8 mouse cellular contexts compared by ENCODE assay signal in the genomic region with DNA sequence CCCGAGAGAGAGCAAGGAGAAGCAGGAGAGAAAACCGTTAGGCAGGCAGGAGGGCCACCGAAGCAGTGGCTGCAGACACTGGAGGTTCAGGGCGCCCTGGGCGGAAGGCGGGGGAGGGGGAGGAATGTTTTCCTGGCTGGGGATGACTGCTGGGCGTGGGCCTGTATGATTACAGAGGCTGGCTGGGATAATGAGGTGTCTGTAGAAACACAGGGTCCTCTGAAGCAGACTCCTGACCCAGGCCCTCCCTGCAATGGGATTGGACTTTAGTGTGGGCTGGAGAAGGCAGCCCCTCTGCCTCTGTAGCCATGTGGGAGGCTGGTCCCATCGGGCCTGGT.
DNase-seq lines count a peak whose midpoint lies in the region; ATAC-seq and TF ChIP-seq lines count a peak whose summit lies in the region.

No protein-coding gene starts in this region.

- DNase-seq in midbrain, postnatal 0 days (ENCODE audit: low spot score), result no peak
- DNase-seq in gastrocnemius, adult 2 months, result peak; percentile 79
- DNase-seq in frontal cortex, postnatal 14 days (ENCODE audit: low spot score in 2 of 2), result no peak
- DNase-seq in spleen, postnatal 10 days (ENCODE audit: low spot score in 2 of 2), result no peak

- peak overlapping the region; percentile 15; the same call in 1 of the 2 replicates for H3K9ac ChIP-seq in midbrain, embryonic 13.5 days (replicated peaks)
- H3K9ac ChIP-seq in midbrain, postnatal 0 days (replicated peaks; ENCODE audit: low read length, poor library complexity, severe bottlenecking), result no peak overlapping the region
- H3K9ac ChIP-seq in intestine, embryonic 16.5 days (ENCODE audit: low read depth, low read length), result peak overlapping the region; percentile 30
- peak overlapping the region; percentile 62 for H3K9ac ChIP-seq in lung, embryonic 16.5 days (ENCODE audit: low read length)

- intact Hi-C loops in gastrocnemius, adult 2 months (cut with DNase I), result no loop called here

- H3K4me1 ChIP-seq in midbrain, embryonic 13.5 days (replicated peaks), result peaks cover 40% of the 10 kb centered on the region
- H3K4me1 ChIP-seq in midbrain, postnatal 0 days (ENCODE audit: insufficient read depth, low read length), result no peaks in the 10 kb centered on the region
- peaks cover 49% of the 10 kb centered on the region for H3K4me1 ChIP-seq in intestine, embryonic 16.5 days (ENCODE audit: control insufficient read depth, insufficient read depth, low read length)
- H3K4me1 ChIP-seq in lung, embryonic 16.5 days (replicated peaks; ENCODE audit: control insufficient read depth, insufficient read depth, low read length), result peaks cover 69% of the 10 kb centered on the region

- no peak; the same call in 1 of the 2 replicates for ATAC-seq in midbrain, embryonic 13.5 days
- no peak for ATAC-seq in midbrain, postnatal 0 days (ENCODE audit: low FRiP score)
- peak; percentile 53 for ATAC-seq in intestine, embryonic 16.5 days
- ATAC-seq in lung, embryonic 16.5 days (ENCODE audit: low read depth), result peak; percentile 86
- no peak for ATAC-seq in erythroblast, adult 5-6 weeks (replicated peaks; ENCODE audit: low FRiP score, poor library complexity, severe bottlenecking)

- no peak for TF ChIP-seq CTCF in midbrain, postnatal 0 days (IDR thresholded peaks at IDR 0.05)
- no peak for TF ChIP-seq CTCF in gastrocnemius, adult 2 months (IDR thresholded peaks at IDR 0.05)

- no peak overlapping the region for H3K4me2 ChIP-seq in midbrain, embryonic 13.5 days (replicated peaks)
- no peak overlapping the region for H3K4me2 ChIP-seq in midbrain, postnatal 0 days (ENCODE audit: low read depth, low read length, poor library complexity, severe bottlenecking)
- peak overlapping the region; percentile 13; the same call in 1 of the 2 replicates for H3K4me2 ChIP-seq in intestine, embryonic 16.5 days (ENCODE audit: low read depth, low read length)
- peak overlapping the region; percentile 56 for H3K4me2 ChIP-seq in lung, embryonic 16.5 days (ENCODE audit: low read depth, low read length)

- 31% methylated on average over 8 of the region's 8 CpGs for WGBS in midbrain, embryonic 13.5 days
- WGBS in midbrain, postnatal 0 days, result 44% methylated on average over 8 of the region's 8 CpGs
- WGBS in intestine, embryonic 16.5 days, result 32% methylated on average over 8 of the region's 8 CpGs
- 15% methylated on average over 8 of the region's 8 CpGs for WGBS in lung, embryonic 16.5 days

- no peak overlapping the region for H3K27ac ChIP-seq in midbrain, embryonic 13.5 days
- no peak overlapping the region for H3K27ac ChIP-seq in midbrain, postnatal 0 days (ENCODE audit: low read depth, low read length)
- H3K27ac ChIP-seq in gastrocnemius, adult 2 months, result peak overlapping the region; percentile 77
- peak overlapping the region; percentile 61 for H3K27ac ChIP-seq in intestine, embryonic 16.5 days (ENCODE audit: low read length)
- peak overlapping the region; percentile 88 for H3K27ac ChIP-seq in lung, embryonic 16.5 days (ENCODE audit: low read length)

- no peak overlapping the region for H3K4me3 ChIP-seq in midbrain, embryonic 13.5 days (replicated peaks)
- H3K4me3 ChIP-seq in midbrain, postnatal 0 days (ENCODE audit: low read depth, low read length), result no peak overlapping the region
- H3K4me3 ChIP-seq in gastrocnemius, adult 2 months, result peak overlapping the region; percentile 65
- H3K4me3 ChIP-seq in intestine, embryonic 16.5 days (ENCODE audit: low read length), result no peak overlapping the region
- peak overlapping the region; percentile 52 for H3K4me3 ChIP-seq in lung, embryonic 16.5 days (ENCODE audit: low read length)

- H3K36me3 ChIP-seq in midbrain, embryonic 13.5 days, result no peaks in the 10 kb centered on the region
- H3K36me3 ChIP-seq in midbrain, postnatal 0 days (ENCODE audit: insufficient read depth, low read length), result no peaks in the 10 kb centered on the region
- no peaks in the 10 kb centered on the region for H3K36me3 ChIP-seq in intestine, embryonic 16.5 days (ENCODE audit: control insufficient read depth, insufficient read depth, low read length)
- no peaks in the 10 kb centered on the region for H3K36me3 ChIP-seq in lung, embryonic 16.5 days (ENCODE audit: control insufficient read depth, insufficient read depth, low read length)

- no peaks in the 10 kb centered on the region for H3K9me3 ChIP-seq in midbrain, embryonic 13.5 days
- no peaks in the 10 kb centered on the region for H3K9me3 ChIP-seq in midbrain, postnatal 0 days (ENCODE audit: low read length)
- H3K9me3 ChIP-seq in intestine, embryonic 16.5 days (ENCODE audit: control insufficient read depth, low read length), result no peaks in the 10 kb centered on the region
- H3K9me3 ChIP-seq in lung, embryonic 16.5 days (ENCODE audit: control insufficient read depth, low read length), result no peaks in the 10 kb centered on the region

- peaks cover 3% of the 10 kb centered on the region; the same call in 1 of the 2 replicates for H3K27me3 ChIP-seq in midbrain, embryonic 13.5 days
- H3K27me3 ChIP-seq in midbrain, postnatal 0 days (ENCODE audit: insufficient read depth, low read length), result no peaks in the 10 kb centered on the region; the same call in 1 of the 2 replicates
- no peaks in the 10 kb centered on the region for H3K27me3 ChIP-seq in intestine, embryonic 16.5 days (replicated peaks; ENCODE audit: control insufficient read depth, insufficient read depth, low read length)
- no peaks in the 10 kb centered on the region for H3K27me3 ChIP-seq in lung, embryonic 16.5 days (ENCODE audit: control insufficient read depth, insufficient read depth, low read depth, low read length)

Comparison
In these comparisons a context has a peak if more than half of its experiments do, and no peak if none do; other contexts are left out.
1. ATAC-seq: peak in intestine, embryonic 16.5 days (single experiment) and lung, embryonic 16.5 days (single experiment); none in midbrain, embryonic 13.5 days (single experiment), midbrain, postnatal 0 days (single experiment) and erythroblast, adult 5-6 weeks (single experiment).
2. H3K27ac ChIP-seq: peak in gastrocnemius, adult 2 months (single experiment), intestine, embryonic 16.5 days (single experiment) and lung, embryonic 16.5 days (single experiment); none in midbrain, embryonic 13.5 days (single experiment) and midbrain, postnatal 0 days (single experiment).
3. H3K4me2 ChIP-seq: peak in intestine, embryonic 16.5 days (single experiment) and lung, embryonic 16.5 days (single experiment); none in midbrain, embryonic 13.5 days (single experiment) and midbrain, postnatal 0 days (single experiment).
4. H3K4me3 ChIP-seq: peak in gastrocnemius, adult 2 months (single experiment) and lung, embryonic 16.5 days (single experiment); none in midbrain, embryonic 13.5 days (single experiment), midbrain, postnatal 0 days (single experiment) and intestine, embryonic 16.5 days (single experiment).